Mouse (Mus musculus) kidney, postnatal 25 days (tissue): Measurements from ENCODE around the gene Arhgap45.

Experiments
- DNase-seq, 2 experiments: peaks; one replicate each; pipeline ENCODE4 v3.0.0; 2021; ENCODE audit warnings: mixed read lengths in 2 of 2

The Arhgap45 gene

DNA sequence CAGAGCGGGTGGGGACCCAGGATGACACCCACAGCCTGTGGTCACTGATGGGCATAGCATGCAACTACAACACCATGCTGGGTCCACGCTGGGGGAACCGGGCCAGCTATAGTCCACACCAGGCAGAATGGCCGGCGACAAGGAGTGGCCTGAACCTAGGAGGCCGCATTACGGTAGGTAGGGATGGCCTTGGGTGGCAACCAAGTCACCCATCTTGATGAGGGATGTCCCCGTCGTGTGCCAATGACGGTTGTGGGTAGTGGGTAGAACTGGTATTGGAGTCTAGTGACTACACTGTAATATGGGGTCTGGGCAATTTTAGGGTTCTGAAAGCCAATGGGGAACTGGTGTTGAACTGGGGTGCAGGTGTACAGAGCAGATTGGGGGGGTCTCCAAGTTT is 478 bp downstream of the Arhgap45 start:
- no peak for DNase-seq

DNA sequence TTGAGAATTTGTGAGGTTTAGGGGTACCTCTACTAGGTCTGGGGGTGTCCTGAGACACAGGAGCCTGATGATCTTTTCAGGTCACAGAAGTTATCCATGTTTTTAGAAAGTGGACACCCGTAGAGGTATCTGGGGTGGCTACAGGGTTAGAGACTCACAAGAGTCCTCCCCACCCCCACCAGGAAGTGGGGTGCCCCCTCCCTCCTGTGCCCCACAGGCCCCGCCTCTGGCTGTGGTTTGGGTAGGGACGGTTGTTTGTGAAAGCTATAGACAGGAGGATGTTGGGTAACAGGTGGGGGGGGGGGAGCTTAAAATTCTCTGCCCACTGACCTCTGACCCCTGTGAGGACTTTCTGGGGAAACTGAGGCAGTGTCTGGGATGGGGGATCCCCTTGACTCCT is 908 bp downstream of the Arhgap45 start:
- DNase-seq, result no peak

DNA sequence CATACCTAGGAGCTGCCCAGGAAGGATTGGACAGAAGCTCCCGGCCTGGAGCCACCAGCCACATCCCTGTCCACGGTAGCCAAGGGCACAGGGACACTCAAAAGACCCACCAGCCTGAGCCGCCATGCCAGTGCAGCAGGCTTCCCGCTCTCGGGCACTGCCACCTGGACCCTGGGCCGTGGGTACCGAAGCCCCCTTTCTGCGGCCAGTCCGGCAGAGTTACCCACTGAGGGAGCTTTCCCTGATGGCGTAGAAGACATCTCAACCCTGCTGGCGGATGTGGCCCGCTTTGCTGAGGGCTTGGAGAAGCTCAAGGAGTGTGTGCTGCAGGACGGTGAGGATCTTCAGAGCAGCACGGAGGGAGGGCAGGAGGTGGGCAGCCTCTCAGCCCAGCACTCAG is 1.3 kb downstream of the Arhgap45 start:
- no peak for DNase-seq

DNA sequence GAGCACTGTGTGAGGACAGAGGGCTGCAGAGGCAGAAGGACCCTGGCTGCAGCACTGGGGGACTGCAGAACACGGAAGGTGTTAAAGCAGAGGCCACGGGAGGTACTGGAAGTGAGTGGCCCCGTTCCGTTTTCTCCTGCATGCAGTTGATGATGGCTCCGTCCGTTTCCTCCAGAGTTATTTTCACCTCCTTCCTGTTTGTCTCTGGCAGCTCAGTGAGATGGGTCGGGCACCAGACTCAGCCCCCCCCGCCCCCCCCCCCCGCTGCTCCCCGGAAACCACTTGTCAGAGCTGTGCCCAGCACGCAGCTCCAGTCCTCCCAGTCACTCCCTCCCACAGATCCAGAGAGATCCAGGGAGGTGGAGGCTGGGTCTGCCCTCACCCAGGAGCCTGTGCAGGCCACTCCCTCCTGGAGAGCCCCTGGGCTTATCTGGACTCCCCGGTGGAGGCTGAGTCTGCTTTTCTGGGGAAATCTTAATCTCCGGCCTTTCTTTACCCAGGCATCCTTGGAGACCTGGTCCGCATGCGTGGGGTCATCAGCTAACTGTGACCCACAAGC is 2.4 kb downstream of the Arhgap45 start:
- DNase-seq, result no peak

DNA sequence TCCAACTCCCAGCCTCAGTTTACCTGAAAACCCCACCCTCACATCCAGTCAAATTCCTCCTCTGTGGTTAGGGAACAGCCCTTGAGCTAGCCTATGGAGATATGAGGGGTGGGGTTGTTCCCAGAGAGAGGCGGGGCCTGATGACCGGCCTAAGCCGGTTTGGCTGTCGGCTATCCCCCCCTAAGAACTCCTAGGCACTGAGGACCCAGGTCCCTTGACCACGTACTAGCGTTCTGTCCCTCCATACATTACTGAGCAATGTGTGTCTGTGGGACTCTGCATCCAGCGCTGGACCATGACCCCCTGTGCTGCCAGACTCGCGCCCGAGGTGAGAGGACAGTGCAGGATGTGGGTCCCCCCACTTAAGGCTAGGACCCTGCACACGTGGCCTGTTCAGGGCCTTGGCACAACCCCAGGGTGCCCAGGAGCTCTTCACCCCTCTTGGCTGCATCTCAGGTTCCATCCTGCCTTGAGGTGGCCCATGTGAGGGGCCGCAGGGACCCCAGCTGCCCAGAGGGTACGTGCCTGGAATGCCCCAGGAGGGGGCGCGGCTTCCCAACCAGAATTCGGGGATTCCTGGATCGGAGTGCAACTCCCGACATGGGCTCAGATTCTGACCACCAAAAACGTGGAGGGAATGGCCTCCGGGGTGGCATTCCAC is 3.1 kb downstream of the Arhgap45 start:
- DNase-seq, result no peak

GRCm38 (mm10) chr10:80020191-80020590 is 3.7 kb downstream of the Arhgap45 start:
- DNase-seq, result no peak

GRCm38 (mm10) chr10:80020603-80021319 is 4.3 kb downstream of the Arhgap45 start:
- no peak for DNase-seq

DNA sequence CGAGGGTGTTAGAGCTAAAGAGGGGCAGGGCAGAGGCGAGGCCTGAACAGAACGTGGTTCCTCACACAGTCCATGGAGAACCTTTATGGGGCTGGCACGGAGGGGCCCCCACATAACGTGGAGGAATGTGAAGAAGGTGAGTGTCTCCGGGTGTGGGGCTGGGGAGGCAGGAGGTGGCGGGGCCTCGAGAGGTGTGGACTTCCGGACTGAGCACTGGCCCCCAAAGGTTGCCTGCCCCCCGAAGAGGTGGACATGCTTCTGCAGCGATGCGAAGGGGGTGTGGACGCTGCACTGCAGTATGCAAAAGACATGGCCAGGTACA is 4.8 kb downstream of the Arhgap45 start:
- DNase-seq, result no peak

DNA sequence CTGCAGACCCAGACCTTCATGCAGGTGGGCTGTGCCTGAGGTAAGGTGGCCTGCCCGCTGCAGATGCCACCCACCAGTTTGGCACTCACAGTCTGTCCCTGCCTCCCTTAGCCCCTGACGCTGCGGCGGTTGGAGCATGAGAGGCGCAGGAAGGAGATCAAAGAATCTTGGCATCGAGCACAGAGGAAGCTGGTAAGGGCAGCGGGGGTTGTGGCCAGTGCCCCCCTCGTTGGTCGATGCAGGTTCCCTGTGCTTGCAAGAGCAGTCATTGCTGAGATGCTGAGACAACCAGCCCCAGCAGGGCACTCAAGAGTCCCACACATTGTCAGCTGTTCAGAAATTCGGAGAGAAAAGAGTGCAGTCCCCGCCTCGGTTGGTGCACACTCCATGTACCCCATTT is 5.7 kb downstream of the Arhgap45 start:
- DNase-seq, result no peak

DNA sequence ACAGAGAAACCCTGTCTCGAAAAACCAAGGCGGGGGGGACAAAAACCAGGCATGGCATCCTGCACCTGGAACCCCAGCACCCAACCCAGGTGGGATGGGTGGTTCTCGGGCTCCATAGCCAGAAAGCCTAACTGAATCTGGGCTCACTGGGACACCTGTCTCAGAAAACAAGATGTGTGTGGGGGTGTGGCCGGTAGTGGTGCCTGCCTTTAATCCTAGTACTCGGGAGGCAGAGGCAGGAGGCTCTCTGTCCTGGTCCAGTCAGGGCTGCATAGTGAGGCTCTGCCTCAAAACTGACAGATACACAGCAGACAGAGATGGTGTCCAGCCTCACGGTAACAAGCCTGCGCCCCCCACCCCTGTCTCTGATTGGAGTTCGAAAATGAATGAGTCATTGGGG is 6.4 kb downstream of the Arhgap45 start:
- no peak for DNase-seq

GRCm38 (mm10) chr10:80023758-80024157 is 7.3 kb downstream of the Arhgap45 start:
- no peak for DNase-seq

DNA sequence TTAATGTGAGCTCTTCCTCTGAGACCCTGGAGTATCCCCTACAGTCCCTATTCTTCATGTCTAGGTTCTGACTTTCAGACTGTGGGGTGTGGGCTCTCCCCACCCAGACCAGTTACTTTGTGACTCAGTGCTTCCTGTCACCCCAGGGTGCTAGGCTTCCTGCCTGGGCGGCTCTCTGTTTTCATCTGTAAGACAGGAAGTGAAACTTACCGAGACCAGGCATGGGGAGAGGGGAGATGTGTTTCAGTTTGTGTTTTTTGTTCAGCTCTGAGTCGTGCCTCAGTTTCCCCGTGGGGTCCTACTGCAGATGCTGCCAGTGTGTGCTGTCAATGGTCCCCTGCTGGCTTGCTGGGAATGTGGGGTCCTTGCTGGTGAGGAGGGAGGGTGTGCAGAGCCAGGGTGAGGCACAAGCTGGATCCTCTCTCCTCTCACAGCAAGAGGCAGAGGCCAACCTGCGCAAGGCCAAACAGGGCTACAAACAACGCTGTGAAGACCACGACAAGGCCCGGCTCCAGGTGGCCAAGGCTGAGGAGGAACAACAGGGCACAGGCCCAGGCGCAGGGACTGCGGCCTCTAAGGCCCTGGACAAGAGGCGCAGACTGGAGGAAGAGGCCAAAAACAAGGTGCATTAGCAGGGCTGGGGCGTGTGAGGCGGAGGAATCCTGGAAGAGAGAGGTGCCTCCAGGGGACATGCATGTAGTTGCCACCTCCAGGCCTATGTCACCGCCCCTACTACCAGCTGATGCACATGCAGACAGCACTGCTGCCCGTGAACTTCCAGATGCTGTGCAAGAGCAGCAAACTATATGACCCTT is 8.0 kb downstream of the Arhgap45 start:
- no peak for DNase-seq

DNA sequence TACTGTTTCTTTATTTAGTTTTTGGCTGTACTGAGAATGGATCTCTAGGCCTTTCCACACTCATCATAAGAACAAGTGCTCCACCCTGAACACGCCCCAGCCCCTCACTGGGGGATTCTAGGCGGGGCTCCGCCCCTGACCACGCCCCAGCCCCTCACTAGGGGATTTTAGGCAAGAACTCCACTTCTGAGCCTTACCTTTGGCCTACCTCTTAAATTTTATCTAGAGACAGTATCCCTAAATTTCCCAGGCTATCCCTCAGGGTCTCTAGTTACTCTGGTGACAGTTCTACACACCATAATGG is 8.5 kb downstream of the Arhgap45 start:
- DNase-seq, result no peak

DNA sequence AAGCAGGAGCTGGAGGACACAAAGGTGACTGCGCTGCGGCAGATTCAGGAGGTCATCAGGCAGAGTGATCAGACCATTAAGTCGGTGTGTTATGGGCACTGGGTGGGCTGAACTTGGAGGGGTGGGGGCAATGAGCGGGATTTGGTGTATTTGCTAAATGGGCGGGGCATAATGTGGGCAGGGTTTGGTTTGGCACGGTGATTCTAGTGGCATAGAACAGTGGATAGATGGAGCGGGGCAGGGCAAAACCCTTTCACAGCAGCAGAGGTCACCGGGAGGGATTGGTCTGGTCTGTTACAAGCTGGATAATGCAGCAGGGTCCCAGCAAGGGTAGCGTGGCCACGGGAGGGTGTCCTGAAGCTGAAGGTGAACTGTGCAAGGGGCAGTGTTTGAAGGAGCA is 9.0 kb downstream of the Arhgap45 start:
- DNase-seq, result no peak

DNA sequence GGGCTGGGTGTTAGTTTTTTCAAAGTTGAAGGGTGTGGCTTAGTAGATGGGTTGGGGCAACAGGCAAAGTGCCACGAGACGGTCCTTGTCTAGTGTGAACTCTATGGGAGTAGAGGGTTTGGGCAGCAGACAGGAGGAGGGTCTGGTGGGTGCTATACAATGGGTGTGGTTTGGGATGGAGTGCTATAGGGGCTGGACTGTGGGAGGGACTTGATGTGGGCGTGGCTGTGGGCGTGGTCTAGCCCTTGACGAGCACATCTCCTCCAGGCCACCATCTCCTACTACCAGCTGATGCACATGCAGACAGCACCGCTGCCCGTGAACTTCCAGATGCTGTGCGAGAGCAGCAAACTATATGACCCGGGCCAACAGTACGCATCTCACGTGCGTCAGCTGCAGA is 9.4 kb downstream of the Arhgap45 start:
- DNase-seq, result no peak

DNA sequence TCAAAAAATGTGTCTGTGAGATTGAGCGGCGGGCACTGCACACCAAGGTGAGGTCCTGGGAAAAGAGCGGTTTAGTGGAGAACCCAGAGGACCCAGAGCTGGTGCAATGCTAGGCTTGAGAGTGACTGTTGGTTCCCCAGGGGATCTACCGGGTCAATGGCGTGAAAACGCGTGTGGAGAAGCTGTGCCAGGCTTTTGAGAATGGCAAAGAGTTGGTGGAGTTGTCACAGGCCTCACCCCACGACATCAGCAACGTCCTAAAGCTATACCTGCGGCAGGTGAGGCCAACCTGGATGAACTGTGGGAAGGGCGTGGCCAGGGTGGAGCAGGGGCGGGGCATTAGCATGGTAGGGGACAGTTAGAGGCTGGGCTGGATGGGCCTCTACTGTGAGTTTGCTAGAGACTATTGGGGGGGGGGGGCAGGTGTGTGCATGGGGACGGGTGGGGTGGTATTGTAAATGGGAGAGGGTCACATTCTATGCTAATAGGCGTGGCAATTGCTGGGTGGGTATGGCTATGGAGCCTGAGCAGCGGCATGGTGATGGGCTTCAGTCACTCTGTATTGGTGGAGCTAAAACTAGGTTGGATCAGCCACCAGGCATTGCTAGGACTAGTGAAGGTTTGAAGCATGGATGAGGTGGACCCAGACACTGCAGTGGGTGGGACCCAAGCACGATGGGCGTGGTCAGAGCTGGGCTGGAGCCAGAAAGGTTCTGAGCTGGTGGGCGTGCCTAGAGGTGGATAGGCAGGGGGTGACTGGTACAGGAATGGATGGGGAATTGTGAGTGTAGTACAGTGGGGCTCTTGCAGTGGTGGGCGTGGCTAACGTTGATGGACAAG is 11.4 kb downstream of the Arhgap45 start:
- DNase-seq, result no peak

DNA sequence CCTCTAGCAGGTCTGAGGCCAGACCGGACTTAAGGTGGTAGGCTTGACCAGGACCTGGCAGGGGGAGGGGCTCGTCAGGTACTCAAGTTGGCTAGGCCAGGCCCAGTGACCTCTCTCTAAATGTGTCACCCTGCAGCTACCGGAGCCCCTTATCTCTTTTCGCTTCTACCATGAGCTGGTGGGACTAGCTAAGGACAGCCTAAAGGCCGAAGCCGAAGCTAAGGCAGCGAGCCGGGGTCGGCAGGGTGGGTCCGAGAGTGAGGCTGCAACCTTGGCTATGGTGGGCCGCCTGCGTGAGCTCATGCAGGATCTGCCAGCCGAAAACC is 12.0 kb downstream of the Arhgap45 start:
- no peak for DNase-seq

GRCm38 (mm10) chr10:80030191-80030590 is 13.7 kb downstream of the Arhgap45 start:
- no peak for DNase-seq

- DNase-seq, result no peak
Observed at GRCm38 (mm10) chr10:80030736-80031135, 14.3 kb downstream of the Arhgap45 start.

DNA sequence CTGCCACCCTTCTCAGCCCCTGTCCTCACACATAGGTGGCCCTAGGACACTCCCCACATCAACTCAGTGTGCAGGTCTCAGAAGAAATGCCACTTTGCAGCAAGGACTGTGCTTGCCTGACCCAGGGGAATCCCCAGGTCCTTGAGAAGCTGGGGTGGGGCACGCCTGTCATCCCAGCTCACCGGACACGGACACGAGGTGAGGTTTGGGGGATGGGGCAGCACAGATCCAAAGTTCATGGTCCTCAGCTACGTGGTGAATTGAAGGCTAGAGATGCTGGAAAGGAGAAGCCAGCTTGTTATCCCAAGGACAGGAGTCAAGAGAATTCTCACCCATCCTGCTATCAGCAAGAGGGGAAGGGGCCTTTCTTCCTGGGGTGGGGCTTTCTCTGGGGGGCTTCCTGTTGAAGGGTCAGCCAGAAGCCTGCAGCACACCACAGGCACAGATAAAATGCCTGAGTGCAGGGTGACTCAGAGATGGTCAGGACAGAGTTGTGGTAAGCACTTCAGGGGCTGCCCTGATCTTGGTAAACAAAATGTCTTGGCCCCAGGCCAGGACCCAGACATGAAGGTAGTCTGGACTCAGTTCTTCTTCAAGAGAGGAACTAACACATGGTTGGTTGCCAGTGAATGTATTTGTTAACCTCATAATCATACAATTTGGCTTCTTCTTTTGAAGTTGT is 16.5 kb downstream of the Arhgap45 start:
- peak; percentile 76 to 83 for DNase-seq

GRCm38 (mm10) chr10:80033511-80034391 is 17.3 kb downstream of the Arhgap45 start:
- DNase-seq, result peak; percentile 61 to 70
